Mouse (Mus musculus) cerebellum, adult 2 months (tissue): ENCODE measurements at regions not wholly inside any gene's neighbourhood (a gene's known extent, or its start where the extent isn't known, plus 50 kb on each side); places are given as distances from the start of the nearest gene placed in this dataset.

Source experiments
- CTCF ChIP-seq: fragments of 200-500 bp; IDR thresholded peaks from 2 replicates; pipeline ENCODE4 v1.5.1; 2011; ENCODE audit warnings: low read depth, mild to moderate bottlenecking, control low read depth, low read length, moderate library complexity, borderline replicate concordance; ENCODE audit not compliant: insufficient read depth
- POLR2A ChIP-seq: fragments of 200-500 bp; IDR thresholded peaks from 2 replicates; pipeline ENCODE4 v1.6.1; 2011; ENCODE audit warnings: low read length, control low read depth, borderline replicate concordance; ENCODE audit not compliant: insufficient read depth

DNA sequence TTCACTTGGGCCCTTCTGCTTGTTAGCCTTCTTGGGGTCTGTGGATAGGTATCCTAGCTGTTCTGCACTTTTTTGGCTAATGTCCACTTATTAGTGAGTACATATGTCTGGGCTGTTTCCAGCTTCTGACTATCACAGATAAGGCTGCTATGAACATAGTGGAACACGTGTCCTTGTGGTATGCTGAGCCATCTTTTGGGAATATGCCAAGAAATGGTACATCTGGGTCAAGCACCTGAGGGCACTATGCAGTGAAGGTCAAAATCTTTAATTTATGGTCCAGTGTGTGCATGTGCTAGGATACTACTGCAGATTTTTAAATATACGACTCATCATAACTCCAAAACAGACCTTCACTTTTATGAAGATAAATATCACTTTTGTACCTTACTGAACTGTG lies 196.3 kb downstream of the Ptbp2 start:
- TF ChIP-seq CTCF (no peak), POLR2A (no peak)
